Mouse (Mus musculus) common myeloid progenitor, adult 5-6 weeks (primary cell): ENCODE results near the gene Gm43638. TPM values are rescaled to one million over a fixed set of nuclear protein-coding genes. Genes with fewer than 3 reads are reported as not detected.
"Not testable (repeated sequence)": the region's sequence is repeated elsewhere in the genome, so short reads cannot be mapped to it uniquely, and the experiment has no call there.

Experiments
- ATAC-seq: replicated peaks from 2 replicates; pipeline ENCODE4 v1.8.0; 2016; ENCODE audit warnings: low read depth, mild to moderate bottlenecking, moderate TSS enrichment, inconsistent platforms; ENCODE audit not compliant: poor library complexity, severe bottlenecking
- total RNA-seq: library from RNA; stranded (forward); fragments of 200-1000, 187-1606 nt; gene quantifications from 2 replicates; pipeline ENCODE4 v1.2.3, GENCODE M21; 2017

The Gm43638 gene
- not detected in 2 replicates for total RNA-seq

DNA sequence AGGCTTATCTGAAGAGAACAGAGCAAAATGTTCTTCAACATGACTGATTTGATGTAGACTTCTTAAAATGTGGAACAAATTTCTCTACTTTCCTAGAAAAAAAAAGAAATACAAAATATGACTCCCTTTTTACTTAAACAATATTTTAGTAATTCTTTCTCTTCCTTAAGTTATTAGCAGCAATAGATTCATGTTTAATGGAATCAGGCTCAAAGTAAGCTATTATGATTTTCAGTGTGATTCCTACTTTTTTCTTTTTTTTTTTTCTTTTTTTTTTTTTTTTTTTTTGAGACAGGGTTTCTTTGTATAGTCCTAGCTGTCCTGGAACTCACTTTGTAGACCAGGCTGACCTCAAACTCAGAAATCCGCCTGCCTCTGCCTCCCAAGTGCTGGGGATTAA, at the start of gene Gm43638:
Gene Gm43638 (minus strand): TSS at position 101 of the 400 bp plus-strand sequence.
- ATAC-seq = not testable (repeated sequence)

DNA sequence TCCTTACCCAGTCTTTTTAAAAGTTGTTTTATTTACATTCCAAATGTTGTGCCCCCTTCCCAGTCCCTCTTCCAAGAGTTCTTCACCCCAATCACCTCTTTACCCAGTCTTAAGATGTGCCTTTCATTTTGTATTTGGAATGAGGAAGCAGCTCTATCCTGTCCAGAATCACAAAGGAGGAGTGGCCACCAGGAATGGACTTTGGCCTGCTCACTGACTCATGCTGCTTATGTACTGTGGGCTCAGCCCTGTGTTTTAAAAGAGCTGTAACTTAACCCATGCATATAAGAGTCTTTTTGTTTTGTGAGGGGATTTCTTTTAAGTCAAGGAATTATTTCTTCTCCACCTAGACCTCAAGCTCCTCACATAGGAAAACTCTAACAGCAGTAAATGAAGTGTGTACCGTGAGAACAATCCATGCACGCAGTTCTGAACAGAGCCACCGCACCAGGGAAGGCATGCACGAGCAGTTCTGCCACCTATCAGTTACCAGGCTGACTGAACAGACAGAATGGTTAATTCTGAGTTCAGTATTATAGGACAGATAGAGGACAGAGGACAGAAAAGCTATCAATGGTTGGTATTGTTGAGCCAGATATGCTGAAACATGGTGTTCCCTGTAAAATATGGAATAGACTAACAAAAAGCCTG, 49.5 kb upstream of the Gm43638 start:
- no peak for ATAC-seq

DNA sequence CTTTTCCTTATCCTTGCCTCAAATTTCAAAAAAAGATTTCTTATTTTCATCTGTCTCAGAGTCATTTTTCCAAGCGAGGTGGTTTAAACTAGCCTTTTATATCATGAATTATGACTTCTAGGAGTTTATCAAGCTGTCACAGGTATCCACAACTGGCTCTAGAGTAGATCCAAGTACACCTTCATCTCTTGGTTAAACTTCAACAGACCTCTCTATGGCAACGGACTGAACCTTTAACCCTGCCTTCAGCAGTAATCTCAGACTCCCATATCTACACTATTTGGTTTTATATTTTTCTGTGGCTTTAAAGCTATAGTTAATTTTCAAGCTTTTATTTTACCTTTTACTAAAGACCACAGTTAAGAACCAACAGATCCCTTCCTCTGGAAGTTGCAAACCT, 45.7 kb upstream of the Gm43638 start:
- ATAC-seq = no peak

DNA sequence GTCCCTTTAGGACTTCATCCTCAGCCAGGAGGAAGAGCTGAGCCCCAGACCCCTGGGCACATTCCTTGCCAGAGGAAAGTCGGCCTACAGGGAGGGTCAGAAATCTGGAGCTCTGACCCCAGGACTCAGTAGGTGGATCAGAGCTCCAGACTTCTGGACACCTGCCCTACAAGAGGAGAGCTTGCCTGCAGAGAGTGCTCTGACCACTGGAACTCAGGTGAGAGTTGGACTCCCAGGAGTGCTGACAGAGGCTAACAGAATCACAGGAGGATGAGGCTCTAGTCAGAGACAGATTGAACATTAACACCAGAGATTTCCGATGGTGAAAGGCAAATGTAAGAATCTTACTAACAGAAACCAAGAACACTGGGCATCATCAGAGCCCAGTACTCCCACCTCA, 37.0 kb upstream of the Gm43638 start:
- not testable (repeated sequence) for ATAC-seq

DNA sequence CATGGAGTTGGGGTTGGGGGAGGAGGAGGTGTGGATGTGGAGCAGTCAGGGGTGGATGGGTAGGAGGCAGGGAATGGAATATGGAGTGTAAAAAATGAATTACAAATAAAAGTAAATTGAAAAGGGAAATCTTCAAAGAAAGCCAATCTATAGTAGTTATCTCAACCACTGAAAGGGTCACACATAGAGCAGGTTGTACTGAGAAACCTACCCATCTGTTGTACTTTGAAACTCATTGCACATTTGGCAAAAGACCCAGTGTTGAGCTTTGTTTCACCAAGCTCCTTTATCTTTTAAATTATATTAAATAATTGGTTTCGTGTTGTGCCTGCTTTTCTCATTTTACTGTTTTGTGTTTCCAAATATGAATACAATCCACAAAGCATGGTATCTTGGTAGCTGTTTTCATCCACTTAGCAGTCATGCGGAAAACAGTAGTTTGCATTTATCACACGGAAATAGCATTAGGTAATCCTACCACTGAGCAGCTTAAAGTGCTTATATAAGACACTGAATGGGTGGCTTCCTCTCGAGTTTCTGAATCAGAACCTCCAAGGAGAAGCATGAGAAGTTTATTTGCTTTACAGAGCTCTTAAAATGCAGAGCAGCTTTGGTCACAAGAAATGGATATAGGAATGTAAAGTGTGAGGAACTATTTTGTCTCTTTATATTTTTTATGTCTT, 19.3 kb upstream of the Gm43638 start:
- ATAC-seq = no peak

DNA sequence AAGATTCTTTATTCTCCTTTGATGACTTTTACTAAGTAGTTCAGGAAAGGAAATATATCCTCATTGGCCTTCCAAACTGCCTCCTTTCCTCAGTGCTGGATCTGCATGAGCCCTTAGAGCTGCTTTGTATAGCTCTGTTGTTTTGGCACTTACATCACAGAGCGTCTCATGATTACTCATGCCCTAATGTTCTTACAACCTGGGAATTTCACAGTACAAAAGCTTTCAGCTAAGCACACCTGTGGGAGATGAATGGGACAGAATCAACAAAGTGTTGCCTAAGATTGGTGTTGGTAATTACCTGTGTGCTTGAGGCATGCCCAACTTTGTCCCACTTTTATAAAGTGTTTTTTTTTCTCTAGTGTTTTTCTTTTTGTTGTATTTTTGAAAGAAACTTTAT, 16.1 kb upstream of the Gm43638 start:
- no peak for ATAC-seq

DNA sequence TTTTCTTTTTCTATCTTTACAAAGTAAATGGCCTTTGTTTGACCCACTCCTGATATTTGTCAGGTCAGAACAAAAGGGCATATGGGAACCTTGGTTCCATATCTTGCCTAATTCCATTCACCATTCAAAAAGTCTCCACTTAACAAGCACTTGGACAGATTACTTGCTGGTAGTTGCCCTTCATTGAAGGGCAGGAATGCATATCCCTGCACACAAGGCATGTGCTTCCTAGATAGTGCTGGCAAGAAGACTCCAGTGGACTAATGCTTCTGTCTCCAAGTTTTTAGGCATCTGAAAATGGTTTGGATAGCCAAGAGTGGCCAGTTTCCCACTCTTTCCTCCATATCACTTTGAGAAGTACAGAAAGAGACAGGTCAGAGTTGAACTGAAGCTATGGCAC, 12.7 kb upstream of the Gm43638 start:
- ATAC-seq = no peak

DNA sequence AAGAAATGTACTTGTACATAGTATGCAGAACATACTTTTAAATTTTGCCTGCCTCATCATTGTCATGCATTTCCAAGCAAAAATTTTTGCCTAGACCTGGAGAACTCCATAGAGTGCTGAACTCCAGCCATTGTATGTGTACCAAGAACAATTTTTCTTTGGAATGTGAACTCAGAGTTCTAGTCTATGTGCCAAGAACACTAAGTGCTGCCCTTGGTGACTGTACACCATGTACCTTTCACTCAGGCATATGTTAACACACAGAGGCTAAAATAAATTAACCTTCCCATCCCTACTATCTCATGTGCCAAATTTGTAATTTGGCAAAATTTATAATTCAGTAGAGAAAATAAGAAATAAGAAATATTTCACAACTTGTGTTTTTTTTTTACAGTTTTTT, 12.3 kb upstream of the Gm43638 start:
- no peak for ATAC-seq

DNA sequence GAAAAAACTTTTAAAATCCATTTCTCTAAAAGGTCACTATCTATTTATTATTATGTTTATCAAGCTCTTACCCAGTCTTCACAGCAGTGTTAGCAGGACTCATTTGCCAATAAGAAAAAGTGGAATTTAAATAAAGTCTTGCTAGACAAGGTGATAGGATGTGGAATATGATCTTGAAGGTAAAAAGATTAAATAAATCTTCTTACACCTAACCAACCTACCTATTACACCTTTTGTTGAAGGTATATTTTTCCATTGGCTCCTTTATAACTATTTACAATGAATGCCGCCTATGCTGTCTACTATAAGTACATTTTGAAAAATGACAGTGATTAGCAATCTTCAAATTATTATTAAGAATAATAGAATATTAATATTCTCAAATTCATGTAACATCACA, 4.2 kb upstream of the Gm43638 start, which contains the start of gene Ugt2a1:
Gene Ugt2a1 (minus strand): TSS at position 101 of the 400 bp plus-strand sequence.
- no peak for ATAC-seq

DNA sequence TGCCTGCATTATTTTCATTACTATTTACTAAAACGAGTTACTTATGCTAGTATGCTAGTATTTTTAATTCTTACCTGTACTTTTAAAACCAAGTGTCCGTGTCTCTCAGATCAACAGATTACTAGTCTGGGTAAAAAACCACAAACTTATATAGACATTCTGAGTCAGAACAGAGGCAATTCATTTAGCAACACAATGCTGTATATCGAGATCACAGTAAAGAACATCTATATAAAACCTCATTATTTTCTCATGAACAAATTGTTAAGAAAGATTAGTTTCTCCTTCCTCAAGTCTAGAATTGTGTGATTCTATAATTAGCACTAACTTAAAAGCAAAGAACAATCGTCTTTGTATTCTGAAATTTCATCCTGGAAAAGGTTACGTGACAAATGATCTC, 4.4 kb downstream of the Gm43638 start, which contains the start of gene Ugt2a2:
Gene Ugt2a2 (minus strand): TSS at position 101 of the 400 bp plus-strand sequence.
- ATAC-seq = no peak

DNA sequence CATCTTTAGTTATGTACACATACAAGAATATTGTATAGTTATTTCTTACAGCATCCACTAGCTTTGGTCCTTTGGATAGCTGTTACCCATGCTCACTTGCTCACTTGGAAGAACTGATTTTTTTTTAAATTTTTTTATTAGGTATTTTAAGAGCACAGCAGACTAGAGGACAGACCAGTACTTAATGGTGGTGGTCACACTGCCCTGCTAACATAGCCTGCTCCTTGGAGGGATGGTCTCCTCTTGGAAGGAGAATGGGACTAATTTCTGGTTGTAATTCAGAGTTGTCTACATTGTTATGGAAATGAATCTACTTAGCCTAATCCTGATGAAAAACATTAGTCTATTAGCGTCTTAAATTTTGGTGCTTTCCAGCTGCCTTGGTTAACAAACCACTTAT, 27.8 kb downstream of the Gm43638 start:
- no peak for ATAC-seq

DNA sequence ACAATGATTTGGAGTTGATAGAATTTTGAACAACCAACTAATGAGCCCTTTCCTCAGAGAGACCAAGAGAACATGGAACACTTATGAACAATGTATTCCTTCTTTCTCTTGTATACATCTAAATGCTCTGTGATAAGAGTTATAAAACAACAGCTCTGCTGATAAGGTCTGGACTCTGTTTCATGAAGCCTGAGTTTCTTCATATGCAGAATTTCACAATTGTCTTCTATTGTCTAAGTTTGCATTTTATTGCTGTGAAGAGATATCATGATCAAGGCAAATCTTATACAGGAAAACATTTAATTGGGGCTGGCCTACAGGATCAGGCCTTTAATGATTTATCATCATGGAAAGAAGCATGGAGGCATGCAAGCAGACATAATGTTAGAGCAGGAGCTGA, 28.9 kb downstream of the Gm43638 start:
- no peak for ATAC-seq

DNA sequence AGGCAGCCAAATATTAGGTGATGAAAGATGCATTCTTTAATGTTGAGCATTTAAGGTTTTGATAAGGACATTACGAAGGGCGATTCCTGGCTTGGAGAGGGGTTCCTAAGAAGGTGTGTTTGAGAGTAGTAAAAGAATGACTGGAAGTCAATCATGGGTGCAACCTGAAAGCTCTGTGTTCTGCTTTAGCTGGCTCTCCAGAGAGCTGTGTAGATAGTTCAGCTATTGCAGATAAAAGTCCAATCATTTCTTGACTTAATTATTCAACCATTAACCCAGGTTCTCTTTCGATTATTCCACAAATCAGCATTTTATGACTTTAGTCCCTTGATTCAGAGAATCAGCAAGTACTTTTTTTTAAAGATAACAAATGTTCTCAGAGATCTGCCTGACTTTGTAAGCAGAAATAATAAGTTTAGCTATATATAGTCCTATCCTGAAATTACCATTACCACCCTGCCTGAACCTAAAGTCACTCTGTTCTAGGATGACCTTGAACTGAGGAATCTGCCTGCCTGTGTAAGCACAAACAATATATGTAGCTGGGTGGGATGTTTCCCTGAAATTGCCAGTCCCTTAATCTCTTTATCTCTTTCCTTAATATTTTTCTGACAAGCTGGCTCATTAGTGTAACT, 30.3 kb downstream of the Gm43638 start:
- ATAC-seq = no peak

DNA sequence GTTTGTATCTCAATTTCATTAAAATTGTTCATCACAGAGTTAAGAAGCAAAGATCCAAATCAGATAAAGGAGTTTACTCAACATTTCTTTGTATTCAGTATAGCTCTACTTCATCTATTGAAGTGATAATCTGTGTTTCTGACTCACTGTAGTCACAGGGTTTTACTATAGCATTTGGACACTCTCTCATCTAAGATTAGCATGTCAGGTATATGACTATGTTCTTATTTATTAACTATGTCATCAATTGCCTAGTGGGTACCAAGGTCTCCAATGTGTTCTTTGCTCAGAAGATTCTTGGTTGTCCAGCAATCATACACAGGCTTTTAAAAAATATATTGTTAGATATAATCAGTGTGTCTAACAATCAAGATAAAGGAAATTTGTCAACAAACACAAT, 31.1 kb downstream of the Gm43638 start:
- no peak for ATAC-seq

DNA sequence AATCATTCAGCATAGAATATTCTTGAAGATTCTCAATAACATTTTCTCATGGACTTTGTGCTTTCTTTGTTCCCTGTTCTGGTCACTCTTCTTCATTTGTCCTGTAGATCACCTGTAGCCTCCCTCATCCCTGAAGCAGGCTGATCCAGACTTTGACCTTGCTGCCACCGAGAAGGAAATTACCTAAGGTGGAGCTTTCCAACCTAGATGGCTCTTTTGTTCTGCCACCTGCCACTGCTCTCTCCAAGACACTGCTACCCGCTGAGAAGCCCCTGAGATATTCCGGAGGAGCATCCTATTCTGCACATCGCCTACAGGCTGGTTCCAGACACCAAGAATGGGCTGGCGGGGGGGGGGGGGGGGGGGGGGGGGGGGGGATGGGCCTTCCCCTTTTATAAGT, 34.1 kb downstream of the Gm43638 start:
- not testable (repeated sequence) for ATAC-seq

DNA sequence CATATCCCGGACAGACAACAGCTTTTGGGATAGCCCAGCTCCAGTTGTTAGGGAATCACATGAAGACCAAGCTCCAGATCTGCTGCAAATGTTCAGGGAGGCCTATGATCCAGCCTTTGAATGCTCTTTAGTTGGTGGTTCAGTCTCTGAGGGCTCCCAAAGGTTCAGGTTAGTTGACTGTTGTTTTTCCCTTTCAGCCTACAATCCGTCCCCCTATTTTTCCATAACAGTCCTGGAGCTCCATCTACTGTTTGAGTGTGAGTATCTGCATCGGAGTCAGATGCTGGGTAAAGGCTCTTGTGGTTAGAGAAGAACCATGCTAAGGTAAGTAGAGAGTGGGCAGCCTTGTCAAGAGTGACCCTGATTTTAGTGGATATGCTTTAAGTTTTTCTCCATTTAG, 50.3 kb downstream of the Gm43638 start:
- no peak for ATAC-seq

DNA sequence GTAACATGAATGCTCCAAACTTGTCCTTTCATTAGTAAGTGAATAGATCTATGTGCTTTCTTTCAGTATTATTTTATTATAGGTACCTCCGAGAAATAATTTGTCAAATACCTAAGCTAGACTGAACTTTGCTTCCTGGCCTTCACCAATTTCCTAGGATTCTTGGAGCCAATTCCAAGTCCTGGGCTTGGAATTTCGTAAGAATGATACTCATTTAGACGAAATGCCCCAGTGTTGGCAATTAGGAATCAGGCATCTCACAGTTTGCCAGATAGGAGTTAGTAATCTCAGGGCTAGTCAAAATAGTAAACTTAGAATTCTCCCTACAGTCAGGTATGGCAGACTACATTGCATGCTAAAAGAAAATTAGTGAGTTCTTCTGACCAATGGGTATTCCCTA, 60.9 kb downstream of the Gm43638 start:
- no peak for ATAC-seq

DNA sequence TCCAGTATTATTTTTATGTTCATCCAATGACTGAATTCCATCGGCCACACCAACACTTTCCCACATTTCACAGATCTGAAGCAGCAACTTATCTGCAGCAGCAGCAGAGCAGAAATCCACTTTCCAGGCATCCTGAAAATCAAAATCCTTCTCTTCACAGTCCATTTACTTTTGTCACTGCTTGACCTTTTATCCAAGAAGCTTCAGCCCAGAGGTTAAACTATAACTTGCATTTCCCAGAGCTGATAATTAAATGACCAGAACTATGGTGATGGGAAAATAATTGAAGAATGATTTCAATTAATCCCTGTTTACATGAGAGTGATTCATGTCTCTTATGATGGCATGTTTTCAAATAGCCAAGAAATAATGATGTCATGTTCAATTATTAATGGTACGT, 62.6 kb downstream of the Gm43638 start, which contains the start of gene Ugt2b38:
Gene Ugt2b38 (minus strand): TSS at position 163 of the 400 bp plus-strand sequence.
- ATAC-seq = not testable (repeated sequence)
